Mouse (Mus musculus) cerebellum, adult 11-12 months (tissue): ENCODE measurements around the gene H2al1b.
"Not testable (repeated sequence)": the region's sequence is repeated elsewhere in the genome, so short reads cannot be mapped to it uniquely, and the experiment has no call there.

Experiments
- DNase-seq: peaks from one replicate; pipeline ENCODE4 v3.0.0; 2022

The H2al1b gene

GRCm38 (mm10) chrX:11302132-11302531, at the start of gene H2al1b:
Gene H2al1b (plus strand): TSS chrX:11302432.
- not testable (repeated sequence) for DNase-seq

DNA sequence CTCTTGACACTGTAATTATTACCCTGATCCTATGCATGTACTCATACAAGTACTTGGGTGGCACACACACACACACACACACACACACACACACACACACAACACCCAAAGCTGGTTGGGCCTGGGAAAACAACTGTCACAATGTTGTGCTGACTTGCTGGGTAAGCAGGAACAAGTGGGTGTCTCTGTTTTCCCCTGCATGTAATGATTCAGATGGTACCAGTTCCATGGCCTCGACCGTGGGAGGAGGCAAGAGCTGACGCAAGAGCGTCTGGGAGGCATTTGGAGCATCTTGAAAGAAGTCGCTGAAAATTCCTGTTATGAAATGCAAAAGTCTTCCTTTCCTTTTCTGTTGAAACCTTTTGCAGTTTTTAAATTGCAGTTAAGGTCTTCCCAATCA, 48.2 kb upstream of the H2al1b start:
- DNase-seq, result no peak

DNA sequence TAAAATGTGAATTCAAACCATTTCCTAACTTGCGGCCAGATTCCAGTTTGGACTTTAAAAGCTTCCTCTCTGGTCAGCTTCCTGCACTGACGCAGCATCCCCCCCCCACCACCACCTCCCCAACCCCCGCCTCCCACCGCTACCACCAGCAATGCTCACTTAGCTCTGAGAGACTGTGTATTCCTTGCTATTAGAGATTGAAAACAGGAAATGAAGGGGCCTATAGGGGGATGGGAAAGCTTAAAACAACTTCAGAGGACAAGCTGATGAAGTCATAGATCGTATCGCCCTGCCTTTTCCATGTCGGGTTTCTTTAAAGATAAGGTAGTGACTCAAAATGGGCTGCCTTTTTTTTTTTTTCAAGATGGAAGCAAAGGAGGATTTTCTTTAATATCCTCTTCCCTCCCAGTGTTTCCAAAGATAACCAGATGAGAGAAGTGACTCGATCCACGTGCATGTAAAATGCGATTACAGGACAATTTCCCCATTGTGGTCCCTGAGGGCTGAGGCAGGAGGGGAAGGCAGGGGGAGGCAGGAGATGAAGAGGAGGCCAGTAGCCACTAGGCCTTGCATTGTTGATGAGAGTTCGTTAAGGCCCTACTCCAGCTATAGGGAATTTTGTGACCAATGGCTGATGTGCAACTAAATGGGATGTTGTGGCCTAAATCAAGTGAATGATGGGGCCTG, 47.6 kb upstream of the H2al1b start:
- no peak for DNase-seq

DNA sequence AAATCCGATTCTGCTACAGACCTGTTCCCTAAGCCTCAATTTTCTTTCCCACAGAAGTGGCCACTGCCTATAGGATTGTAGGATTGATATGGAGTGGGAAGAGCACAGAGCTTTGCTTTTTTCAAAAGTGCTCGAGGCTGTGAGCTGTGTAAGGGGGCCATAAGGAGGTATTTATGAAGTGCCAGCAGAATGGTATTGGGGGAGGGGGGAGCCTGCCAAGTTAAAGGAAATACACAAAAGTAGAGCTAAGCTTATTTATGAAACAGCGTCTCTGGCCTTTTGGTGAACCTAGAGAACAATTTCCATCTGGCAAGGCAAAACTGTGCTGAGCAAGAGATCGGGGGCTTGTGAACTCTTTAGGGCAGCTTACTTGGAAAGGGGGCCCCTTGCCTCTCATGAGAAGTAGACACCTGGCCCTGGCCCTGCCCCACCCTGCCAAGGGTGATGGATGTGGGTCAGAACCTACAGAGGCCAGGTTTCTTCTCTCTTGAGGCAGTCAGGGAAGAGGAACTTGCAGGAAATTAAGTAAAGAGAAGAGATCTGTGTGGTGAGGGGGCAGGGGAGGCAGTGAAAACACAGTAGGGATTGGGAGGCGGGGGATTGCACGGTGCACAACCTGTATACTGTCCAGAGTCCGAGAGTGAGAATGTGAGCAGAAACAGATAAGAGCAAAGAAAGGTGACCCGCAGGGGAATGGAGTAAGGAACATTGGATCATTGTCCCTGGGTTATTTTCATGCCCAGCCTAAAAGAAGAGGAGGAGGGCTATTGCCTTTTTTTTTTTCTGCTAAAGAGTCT, 46.5 kb upstream of the H2al1b start:
- DNase-seq, result no peak

DNA sequence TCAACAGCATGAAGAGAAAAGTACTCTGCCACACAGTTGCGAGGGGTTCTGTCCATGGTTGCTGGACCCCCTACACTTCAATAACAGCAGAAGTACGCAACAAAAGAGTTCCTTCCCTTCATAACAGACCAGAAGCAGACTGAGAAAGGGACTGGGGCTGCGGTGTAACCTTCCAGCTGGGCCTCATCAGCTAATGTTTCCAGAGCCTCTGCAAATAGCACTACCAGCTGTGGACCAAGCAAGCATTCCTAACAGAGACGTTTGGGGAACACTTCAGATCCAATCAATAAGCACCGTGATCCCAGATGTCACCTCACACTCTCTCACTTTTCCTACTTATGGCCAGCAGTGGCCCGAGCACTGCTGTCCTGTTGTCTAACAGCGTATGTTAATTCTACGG, 37.3 kb upstream of the H2al1b start:
- DNase-seq, result no peak

DNA sequence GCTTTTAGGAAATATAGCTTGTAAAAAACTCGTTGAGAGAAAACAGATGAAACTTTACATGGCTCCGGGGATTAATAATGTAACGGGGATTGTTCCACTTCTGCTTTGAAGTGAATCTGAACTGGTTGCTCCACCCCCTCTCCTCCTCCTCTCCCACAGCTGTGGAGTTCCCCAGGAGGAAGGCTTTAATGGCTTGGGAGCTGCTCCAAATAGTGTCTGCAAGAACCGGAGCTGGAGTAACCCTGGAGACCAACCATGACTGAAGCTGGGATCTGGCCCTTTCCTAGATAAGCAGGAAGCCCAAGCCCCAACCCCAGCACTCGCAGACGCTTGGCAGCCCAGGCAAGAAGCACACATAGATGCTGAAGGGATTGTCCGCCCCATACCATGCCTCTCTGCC, 34.4 kb upstream of the H2al1b start:
- DNase-seq, result no peak

GRCm38 (mm10) chrX:11269074-11269473, 33.2 kb upstream of the H2al1b start:
- DNase-seq, result peak; percentile 28

GRCm38 (mm10) chrX:11273190-11273589, 29.0 kb upstream of the H2al1b start:
- no peak for DNase-seq

DNA sequence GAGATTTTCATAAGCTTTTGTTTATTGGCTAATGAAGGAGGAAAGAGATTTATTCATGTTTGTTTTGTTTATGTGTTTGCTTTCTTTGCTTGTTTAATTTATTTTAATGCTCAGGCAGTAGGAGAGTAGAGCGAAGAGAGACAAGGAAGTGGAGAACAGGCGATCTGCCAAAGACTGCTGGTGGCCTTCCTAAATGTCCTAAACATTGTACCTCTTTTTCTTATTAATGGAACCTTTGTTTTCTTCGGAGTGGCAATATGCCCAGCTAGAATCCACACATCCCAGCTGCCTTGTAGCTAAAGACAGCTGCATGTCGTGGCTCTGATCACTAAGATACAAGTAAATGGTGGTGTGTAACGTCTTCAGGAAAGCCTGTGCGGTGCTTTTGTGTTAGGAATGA, 25.1 kb upstream of the H2al1b start:
- no peak for DNase-seq

DNA sequence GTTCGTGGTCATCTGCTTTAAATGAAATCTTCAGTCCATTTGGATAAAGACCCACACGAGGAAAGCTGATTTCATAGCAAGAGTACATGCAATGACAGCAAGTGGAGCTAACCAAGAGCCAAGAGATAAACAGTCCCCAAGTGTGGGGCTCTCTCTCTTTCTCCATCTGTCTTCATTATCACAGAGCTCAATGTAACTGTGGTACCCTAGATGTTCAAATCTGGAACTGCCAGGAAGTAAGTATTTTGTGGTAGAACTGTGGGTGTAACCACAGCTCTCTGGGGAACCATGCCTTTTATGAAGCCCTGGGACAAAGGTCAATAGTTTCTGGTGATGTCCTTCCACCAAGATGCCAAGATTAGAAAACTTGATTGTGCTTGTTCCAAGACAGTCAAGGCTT, 21.5 kb upstream of the H2al1b start:
- no peak for DNase-seq

GRCm38 (mm10) chrX:11288306-11288882, 13.8 kb upstream of the H2al1b start:
- no peak for DNase-seq

GRCm38 (mm10) chrX:11289244-11289643, 13.0 kb upstream of the H2al1b start:
- DNase-seq, result no peak

GRCm38 (mm10) chrX:11298957-11299356, 3.3 kb upstream of the H2al1b start, which contains the start of gene H2al1a:
Gene H2al1a (plus strand): TSS chrX:11299257.
- not testable (repeated sequence) for DNase-seq

GRCm38 (mm10) chrX:11305355-11305754, 3.1 kb downstream of the H2al1b start, which contains the start of gene H2al1c:
Gene H2al1c (plus strand): TSS chrX:11305655.
- not testable (repeated sequence) for DNase-seq

DNA sequence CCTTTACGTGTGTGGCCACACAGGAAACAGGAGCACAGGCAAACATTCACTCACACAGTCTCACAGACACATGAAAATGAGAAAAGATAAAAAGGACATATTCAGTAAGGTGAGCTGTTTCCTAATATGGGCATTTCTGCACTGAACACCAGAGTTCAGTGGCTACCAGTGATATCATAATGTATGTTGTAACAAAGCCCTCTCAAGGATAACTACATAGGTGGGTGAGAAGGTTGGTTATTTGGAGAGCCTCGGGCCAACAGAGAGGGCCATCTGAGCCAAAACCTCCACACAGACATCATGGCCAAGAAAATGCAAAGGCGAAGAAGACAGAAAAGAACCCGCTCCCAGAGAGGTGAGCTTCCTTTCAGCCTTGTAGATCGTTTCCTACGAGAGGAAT, 6.3 kb downstream of the H2al1b start, which contains the start of gene H2al1d:
Gene H2al1d, plus strand, starts transcription at position 301 of the 400 bp plus-strand sequence.
- not testable (repeated sequence) for DNase-seq

DNA sequence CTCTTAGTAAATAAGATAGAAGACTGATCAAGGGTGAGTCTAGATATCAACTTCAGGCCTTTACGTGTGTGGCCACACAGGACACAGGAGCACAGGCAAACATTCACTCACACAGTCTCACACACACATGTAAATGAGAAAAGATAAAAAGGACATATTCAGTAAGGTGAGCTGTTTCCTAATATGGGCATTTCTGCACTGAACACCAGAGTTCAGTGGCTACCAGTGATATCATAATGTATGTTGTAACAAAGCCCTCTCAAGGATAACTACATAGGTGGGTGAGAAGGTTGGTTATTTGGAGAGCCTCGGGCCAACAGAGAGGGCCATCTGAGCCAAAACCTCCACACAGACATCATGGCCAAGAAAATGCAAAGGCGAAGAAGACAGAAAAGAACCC, 9.4 kb downstream of the H2al1b start, which contains the start of gene H2al1e:
Gene H2al1e, plus strand, starts transcription at position 301 of the 400 bp plus-strand sequence.
- DNase-seq, result not testable (repeated sequence)

GRCm38 (mm10) chrX:11314858-11315257, 12.6 kb downstream of the H2al1b start, which contains the start of gene H2al1f:
Gene H2al1f (plus strand): TSS chrX:11315158.
- not testable (repeated sequence) for DNase-seq

DNA sequence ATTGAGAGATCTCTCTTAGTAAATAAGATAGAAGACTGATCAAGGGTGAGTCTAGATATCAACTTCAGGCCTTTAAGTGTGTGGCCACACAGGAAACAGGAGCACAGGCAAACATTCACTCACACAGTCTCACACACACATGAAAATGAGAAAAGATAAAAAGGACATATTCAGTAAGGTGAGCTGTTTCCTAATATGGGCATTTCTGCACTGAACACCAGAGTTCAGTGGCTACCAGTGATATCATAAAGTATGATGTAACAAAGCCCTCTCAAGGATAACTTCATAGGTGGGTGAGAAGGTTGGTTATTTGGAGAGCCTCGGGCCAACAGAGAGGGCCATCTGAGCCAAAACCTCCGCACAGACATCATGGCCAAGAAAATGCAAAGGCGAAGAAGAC, 15.7 kb downstream of the H2al1b start, which contains the start of gene H2al1g:
Gene H2al1g, plus strand, starts transcription at position 301 of the 400 bp plus-strand sequence.
- DNase-seq, result not testable (repeated sequence)

GRCm38 (mm10) chrX:11321192-11321591, 19.0 kb downstream of the H2al1b start, which contains the start of gene H2al1h:
Gene H2al1h (plus strand): TSS chrX:11321492.
- DNase-seq, result not testable (repeated sequence)

GRCm38 (mm10) chrX:11324359-11324758, 22.1 kb downstream of the H2al1b start, which contains the start of gene H2al1i:
Gene H2al1i (plus strand): TSS chrX:11324659.
- DNase-seq, result not testable (repeated sequence)

GRCm38 (mm10) chrX:11327522-11327921, 25.3 kb downstream of the H2al1b start, which contains the start of gene H2al1j:
Gene H2al1j (plus strand): TSS chrX:11327822.
- DNase-seq, result not testable (repeated sequence)

DNA sequence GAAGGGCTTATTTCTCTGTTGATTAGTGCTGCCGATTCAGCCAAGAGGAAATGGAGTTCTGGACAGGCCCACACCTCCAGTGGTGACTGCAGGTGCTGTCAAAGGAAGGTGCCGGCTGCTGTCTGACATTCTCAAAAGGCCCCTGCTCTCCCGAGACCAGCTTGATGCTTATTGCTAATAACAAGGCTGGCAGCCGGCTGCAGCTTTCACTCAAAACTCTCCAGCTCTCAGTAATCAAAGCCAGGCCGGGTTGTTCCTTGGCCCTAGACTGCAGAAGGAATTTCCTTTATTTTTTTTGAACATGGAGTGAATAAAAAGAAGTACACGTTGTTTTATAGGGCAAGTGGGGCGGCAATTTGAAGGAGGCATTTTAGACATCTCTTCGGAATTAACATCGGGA, 43.5 kb downstream of the H2al1b start:
- peak; percentile 19 for DNase-seq

GRCm38 (mm10) chrX:11346756-11347155, 44.5 kb downstream of the H2al1b start:
- DNase-seq, result peak; percentile 10
